Comparison of ENCODE assay signal across 8 mouse cellular contexts in the genomic region with DNA sequence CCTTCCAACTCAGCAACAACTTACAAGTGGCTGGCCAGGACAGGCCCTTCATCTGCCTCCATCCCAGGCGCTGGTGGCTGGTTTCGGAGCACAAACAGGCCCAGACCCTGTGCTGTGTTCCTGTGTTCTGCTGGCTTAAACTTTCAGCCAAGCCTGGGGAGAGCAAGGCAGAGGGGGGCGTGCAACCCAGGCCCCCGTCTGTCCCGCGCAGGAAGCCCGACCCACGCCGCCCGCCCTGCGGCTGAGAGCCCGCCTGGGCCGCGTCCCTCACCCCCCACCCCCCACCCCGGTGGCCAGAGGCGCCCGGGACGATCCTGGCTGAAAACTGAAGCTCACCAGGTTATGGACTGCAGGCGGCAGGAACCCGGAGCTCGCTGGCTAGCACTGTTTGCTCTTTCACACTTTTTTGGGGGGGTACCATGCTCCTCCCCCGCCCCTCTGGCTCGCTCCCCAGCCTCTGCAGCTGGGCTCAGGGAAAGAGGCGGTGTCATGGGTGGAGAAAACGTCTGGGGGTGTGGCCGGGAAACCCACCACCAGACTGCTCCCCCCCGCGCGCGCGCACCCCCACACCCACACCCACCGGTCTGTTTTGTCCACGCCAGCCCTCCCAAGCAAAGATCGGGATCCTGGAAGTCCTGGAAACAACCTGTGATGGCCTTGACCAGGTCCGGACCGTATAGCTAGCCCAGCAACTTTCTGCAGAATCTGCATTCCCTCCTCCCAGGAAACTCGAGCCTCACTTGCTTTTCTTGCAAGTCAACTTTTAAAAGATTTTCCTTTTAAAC. TPM values are rescaled to one million over a fixed set of nuclear protein-coding genes. Genes with fewer than 3 reads are reported as not detected.
DNase-seq lines count a peak whose midpoint lies in the region; ATAC-seq lines count a peak whose summit lies in the region.

A gene (minus strand): TSS at position 739 of the 785 bp plus-strand sequence.

- H3K36me3 ChIP-seq in forebrain, embryonic 15.5 days: no peaks in the 10 kb centered on the region
- peaks cover 5% of the 10 kb centered on the region; the same call in 1 of the 2 replicates for H3K36me3 ChIP-seq in limb, embryonic 15.5 days
- no peaks in the 10 kb centered on the region for H3K36me3 ChIP-seq in midbrain, embryonic 16.5 days (ENCODE audit: control insufficient read depth, insufficient read depth, low read length)

- no peak within 1 kb of the TSS for H3K27ac ChIP-seq in forebrain, embryonic 15.5 days (replicated peaks)
- H3K27ac ChIP-seq in limb, embryonic 15.5 days: peak within 1 kb of the TSS; percentile 92
- H3K27ac ChIP-seq in midbrain, embryonic 16.5 days (ENCODE audit: low read length): no peak within 1 kb of the TSS

- WGBS in forebrain, embryonic 15.5 days: under 1% methylated on average over 37 of the region's 37 CpGs
- WGBS in limb, embryonic 15.5 days: under 1% methylated on average over 37 of the region's 37 CpGs
- WGBS in midbrain, embryonic 16.5 days: under 1% methylated on average over 35 of the region's 37 CpGs

- peak within 1 kb of the TSS; percentile 67 for H3K9ac ChIP-seq in forebrain, embryonic 15.5 days (replicated peaks)
- peak within 1 kb of the TSS; percentile 55 for H3K9ac ChIP-seq in limb, embryonic 15.5 days
- peak within 1 kb of the TSS; percentile 77 for H3K9ac ChIP-seq in midbrain, embryonic 16.5 days (ENCODE audit: low read depth, low read length)

- no peaks in the 10 kb centered on the region for H3K27me3 ChIP-seq in forebrain, embryonic 15.5 days
- H3K27me3 ChIP-seq in limb, embryonic 15.5 days: no peaks in the 10 kb centered on the region
- H3K27me3 ChIP-seq in midbrain, embryonic 16.5 days (ENCODE audit: control insufficient read depth, insufficient read depth, low read depth, low read length): no peaks in the 10 kb centered on the region

- no peaks in the 10 kb centered on the region for H3K9me3 ChIP-seq in forebrain, embryonic 15.5 days
- no peaks in the 10 kb centered on the region for H3K9me3 ChIP-seq in limb, embryonic 15.5 days
- no peaks in the 10 kb centered on the region for H3K9me3 ChIP-seq in midbrain, embryonic 16.5 days (replicated peaks; ENCODE audit: control insufficient read depth, low read length, poor library complexity, severe bottlenecking)

- intact Hi-C loops in heart, postnatal 36 days (cut with DNase I): no loop called here

- peak; percentile 92 for ATAC-seq in forebrain, embryonic 15.5 days (replicated peaks)
- ATAC-seq in limb, embryonic 15.5 days (ENCODE audit: insufficient number of reproducible peaks, low FRiP score, low TSS enrichment, low read depth): peak; percentile 93
- peak; percentile 87 for ATAC-seq in midbrain, embryonic 16.5 days

- peak within 1 kb of the TSS; percentile 98 for H3K4me2 ChIP-seq in forebrain, embryonic 15.5 days (replicated peaks)
- peak within 1 kb of the TSS; percentile 59 for H3K4me2 ChIP-seq in limb, embryonic 15.5 days
- peak within 1 kb of the TSS; percentile 100 for H3K4me2 ChIP-seq in midbrain, embryonic 16.5 days (ENCODE audit: low read length)

- peaks cover 11% of the 10 kb centered on the region for H3K4me1 ChIP-seq in forebrain, embryonic 15.5 days
- H3K4me1 ChIP-seq in limb, embryonic 15.5 days: no peaks in the 10 kb centered on the region
- H3K4me1 ChIP-seq in midbrain, embryonic 16.5 days (ENCODE audit: control insufficient read depth, insufficient read depth, low read length): peaks cover 2% of the 10 kb centered on the region; the same call in 1 of the 2 replicates

- peak within 1 kb of the TSS; percentile 54 for H3K4me3 ChIP-seq in forebrain, embryonic 15.5 days
- peak within 1 kb of the TSS; percentile 62 for H3K4me3 ChIP-seq in limb, embryonic 15.5 days
- peak within 1 kb of the TSS; percentile 58 for H3K4me3 ChIP-seq in midbrain, embryonic 16.5 days (ENCODE audit: low read depth, low read length)

- DNase-seq in cerebellum, postnatal 10 days: peak; percentile 39 to 65
- DNase-seq in cerebellum, adult 9-10 months: no peak
- DNase-seq in adrenal gland, postnatal 10 days: peak; percentile 65
- peak; percentile 21 to 35 for DNase-seq in heart, postnatal 36 days
- DNase-seq in testis, postnatal 14 days (ENCODE audit: low spot score): peak; percentile 42

RNA-seq across cellular contexts. Expression of the gene that starts here (rescaled TPM):
- 1 to 10 TPM; 2.8 to 4.4 TPM for total RNA-seq in adrenal gland, postnatal 10 days (2021)
- polyA plus RNA-seq in forebrain, embryonic 15.5 days (2015; fragmentation: Nextera tagmentation; extraction: Ambion mirVana): 2.7 and 2.9 TPM in 2 replicates
- total RNA-seq in heart, postnatal 36 days (2021): under 1 TPM; 0.42 to 0.49 TPM
- polyA plus RNA-seq in limb, embryonic 15.5 days (2015; fragmentation: Nextera tagmentation; extraction: Ambion mirVana): 19.6 and 20.6 TPM in 2 replicates
- 2.3 and 2.4 TPM in 2 replicates for polyA plus RNA-seq in midbrain, embryonic 16.5 days (2015; fragmentation: Nextera tagmentation; extraction: Ambion mirVana)

Comparison
In these comparisons a context has a peak if more than half of its experiments do, and no peak if none do; other contexts are left out.
1. Peak in DNase-seq in heart, postnatal 36 days; RNA of the gene not detected or under 1 TPM.